Mouse (Mus musculus): ENCODE data around the gene Mettl8.

- TF ChIP-seq POLR2A (IDR thresholded peaks at IDR 0.05; ENCODE audit: insufficient read length, low read depth): no peak
- no peak for TF ChIP-seq USF1 (IDR thresholded peaks at IDR 0.05; ENCODE audit: low read depth)
- no peak for TF ChIP-seq E2F4 (IDR thresholded peaks at IDR 0.05; ENCODE audit: insufficient read depth)
- no peak for TF ChIP-seq POLR2AphosphoS2 (IDR thresholded peaks at IDR 0.05; ENCODE audit: insufficient read length, low read depth)
- TF ChIP-seq MAX (IDR thresholded peaks at IDR 0.05; ENCODE audit: low read depth): no peak
- TF ChIP-seq TCF12 (IDR thresholded peaks at IDR 0.05; ENCODE audit: insufficient read depth, poor library complexity, severe bottlenecking): no peak
- TF ChIP-seq TCF3 (IDR thresholded peaks at IDR 0.05; ENCODE audit: insufficient read length, low read depth): no peak
Measured at GRCm38 (mm10) chr2:71102621-71103291, 47.4 kb upstream of the Mettl8 start.

All from myocyte (in vitro differentiated cells).